Mouse (Mus musculus) left cerebral cortex, postnatal 14 days (tissue): Measurements from ENCODE around the gene Depp1. TPM values are rescaled to one million over a fixed set of nuclear protein-coding genes. Genes with fewer than 3 reads are reported as not detected.
"Not testable (repeated sequence)": the region's sequence is repeated elsewhere in the genome, so short reads cannot be mapped to it uniquely, and the experiment has no call there.

Source experiments
- DNase-seq, 2 experiments: peaks; one replicate each; pipeline ENCODE4 v3.0.0; 2021 to 2022; ENCODE audit warnings: low spot score in 2 of 2, mixed read lengths in 1 of 2
- intact Hi-C: fragments of 180-260 bp; cut with DNase I; formaldehyde crosslinking; loops from one replicate; pipeline ENCODE4 v1.15.1; 2025
- long read RNA-seq, 2 experiments: library from polyadenylated mRNA; stranded (forward); transcript quantifications; one replicate each; pipeline ENCODE4 v2.0.0; 2021
- total RNA-seq, 2 experiments: library from RNA; stranded (reverse); gene quantifications; 2 replicates each; pipeline ENCODE4 v1.2.3; 2021

The Depp1 gene
- 10 to 100 TPM in 1 of 2 experiments, 1 to 10 TPM in 1; 2.5 to 12.4 TPM for total RNA-seq
- long read RNA-seq, experiment 1, partial matches to known transcripts = 0 of 4 reads
- long read RNA-seq, experiment 1, other reads (novel, unspliced or antisense) = 0 of 4 reads
- long read RNA-seq, experiment 2, transcript Depp1-201 (2 exons, 1,339 nt) = major isoform, 8 of 12 reads
- long read RNA-seq, experiment 2, partial matches to known transcripts = 0 of 12 reads
- long read RNA-seq, experiment 2, other reads (novel, unspliced or antisense) = 0 of 12 reads

GRCm38 (mm10) chr6:116650406-116650805 is at the start of gene Depp1:
Gene Depp1, plus strand, starts transcription at chr6:116650609.
- intact Hi-C loops = loop anchor here (5.0 kb wide), 3 partner anchors 47 to 1177 kb away; no protein-coding TSS in a partner anchor
- DNase-seq = no peak

- DNase-seq, intact Hi-C loops: not testable (repeated sequence)
These were observed 49.4 kb upstream of the Depp1 start for GRCm38 (mm10) chr6:116600969-116601368.

GRCm38 (mm10) chr6:116607230-116607629 is 43.2 kb upstream of the Depp1 start:
- no peak for DNase-seq
- intact Hi-C loops = no loop called here

- intact Hi-C loops = no loop called here
- no peak for DNase-seq
These were observed 34.7 kb upstream of the Depp1 start for GRCm38 (mm10) chr6:116615719-116616118.

GRCm38 (mm10) chr6:116618073-116618472 is 32.3 kb upstream of the Depp1 start:
- no peak for DNase-seq
- intact Hi-C loops = no loop called here

- intact Hi-C loops = no loop called here
- DNase-seq = no peak
These were observed 28.9 kb upstream of the Depp1 start for GRCm38 (mm10) chr6:116621318-116622023.

- intact Hi-C loops, DNase-seq: not testable (repeated sequence)
These were observed 24.0 kb upstream of the Depp1 start for GRCm38 (mm10) chr6:116626417-116626816.

GRCm38 (mm10) chr6:116628095-116628494 is 22.3 kb upstream of the Depp1 start:
- no peak for DNase-seq
- intact Hi-C loops = no loop called here

GRCm38 (mm10) chr6:116628539-116629171 is 21.8 kb upstream of the Depp1 start, which contains the start of gene Zfp422:
Gene Zfp422, minus strand, starts transcription at chr6:116628999.
- intact Hi-C loops = no loop called here
- DNase-seq = peak in 1 of 2 experiments; percentile 71

- intact Hi-C loops = no loop called here
- DNase-seq = no peak
These were observed 20.6 kb upstream of the Depp1 start for GRCm38 (mm10) chr6:116629766-116630165.

- intact Hi-C loops = no loop called here
- peak; percentile 71 to 86 for DNase-seq
These were observed 18.3 kb upstream of the Depp1 start for GRCm38 (mm10) chr6:116632129-116632528.

- no peak for DNase-seq
- intact Hi-C loops = no loop called here
These were observed 16.4 kb upstream of the Depp1 start for GRCm38 (mm10) chr6:116633741-116634695.

- intact Hi-C loops = no loop called here
- DNase-seq = peak in 1 of 2 experiments; percentile 52
These were observed 14.9 kb upstream of the Depp1 start for GRCm38 (mm10) chr6:116635251-116636180.

GRCm38 (mm10) chr6:116636581-116637235 is 13.7 kb upstream of the Depp1 start:
- intact Hi-C loops = no loop called here
- no peak for DNase-seq

- intact Hi-C loops = no loop called here
These were observed 12.9 kb upstream of the Depp1 start for GRCm38 (mm10) chr6:116637496-116637895.

GRCm38 (mm10) chr6:116638871-116639270 is 11.5 kb upstream of the Depp1 start:
- intact Hi-C loops = no loop called here
- DNase-seq = no peak

More at GRCm38 (mm10) chr6:116637496-116637895, 12.9 kb upstream of the Depp1 start:
- DNase-seq = no peak

GRCm38 (mm10) chr6:116639663-116640062 is 10.7 kb upstream of the Depp1 start:
- no peak for DNase-seq
- intact Hi-C loops = no loop called here

- intact Hi-C loops = no loop called here
- peak; percentile 61 to 68 for DNase-seq
These were observed 7.5 kb upstream of the Depp1 start for GRCm38 (mm10) chr6:116642942-116643341.
